Mouse (Mus musculus) intestine, embryonic 16.5 days (tissue): ENCODE results near the gene Ly86. TPM values are rescaled to one million over a fixed set of nuclear protein-coding genes. Genes with fewer than 3 reads are reported as not detected.

Experiments used
- ATAC-seq: fragments of 200-750 bp; cut with Nextera tagmentation; 2 replicates; pipeline ENCODE4 v1.8.0; 2017; ENCODE audit warnings: moderate TSS enrichment, moderate library complexity
- H3K27ac ChIP-seq: fragments of 300-500 bp; sonication (generic); 2 replicates; pipeline ENCODE4 v1.5.1; 2014; ENCODE audit warnings: mild to moderate bottlenecking, low read length
- H3K27me3 ChIP-seq: fragments of 300-500 bp; sonication (generic); replicated peaks from 2 replicates; pipeline ENCODE4 v1.6.1; 2014; ENCODE audit warnings: low read length, control low read depth, mixed read lengths; ENCODE audit not compliant: control insufficient read depth, insufficient read depth
- H3K36me3 ChIP-seq: fragments of 300-500 bp; sonication (generic); 2 replicates; pipeline ENCODE4 v1.6.1; 2014; ENCODE audit warnings: low read length, control low read depth; ENCODE audit not compliant: control insufficient read depth, insufficient read depth
- H3K4me1 ChIP-seq: fragments of 300-500 bp; sonication (generic); 2 replicates; pipeline ENCODE4 v1.6.1; 2014; ENCODE audit warnings: low read length, control low read depth, mixed read lengths; ENCODE audit not compliant: control insufficient read depth, insufficient read depth
- H3K4me2 ChIP-seq: fragments of 300-500 bp; sonication (generic); 2 replicates; pipeline ENCODE4 v1.6.1; 2014; ENCODE audit warnings: low read depth, low read length, control low read depth
- H3K4me3 ChIP-seq: fragments of 300-500 bp; sonication (generic); 2 replicates; pipeline ENCODE4 v1.5.1; 2014; ENCODE audit warnings: mild to moderate bottlenecking, low read length
- H3K9ac ChIP-seq: fragments of 300-500 bp; sonication (generic); 2 replicates; pipeline ENCODE4 v1.6.1; 2014; ENCODE audit warnings: low read depth, low read length
- H3K9me3 ChIP-seq: fragments of 300-500 bp; sonication (generic); 2 replicates; pipeline ENCODE4 v1.6.1; 2016; ENCODE audit warnings: low read length, control low read depth; ENCODE audit not compliant: control insufficient read depth
- WGBS: fragments of 180-500 bp; shearing (Covaris S2); extraction: QIAGEN DNeasy Blood & Tissue Kit; methylation state at CpG from one replicate; pipeline ENCODE4 v1.1.7; 2014; 5-methylcytosine and 5-hydroxymethylcytosine counted together
- polyA plus RNA-seq: library from polyadenylated mRNA; unstranded; fragments of >200 nt; fragmentation: Nextera tagmentation; extraction: Ambion mirVana; gene quantifications from 2 replicates; pipeline ENCODE4 v1.2.1, GENCODE M21; 2015

Ly86 gene
- 9.6 and 11.2 TPM in 2 replicates for polyA plus RNA-seq

- H3K27ac ChIP-seq = no peak within 1 kb of the TSS
- no peaks in the 10 kb centered on the region for H3K9me3 ChIP-seq
- no peak for ATAC-seq
- no peaks in the 10 kb centered on the region for H3K36me3 ChIP-seq
- no peaks in the 10 kb centered on the region for H3K4me1 ChIP-seq
- no peak within 1 kb of the TSS for H3K9ac ChIP-seq
- WGBS = 90% methylated on average over 28 of the region's 28 CpGs
- no peak within 1 kb of the TSS for H3K4me2 ChIP-seq
- no peak within 1 kb of the TSS for H3K4me3 ChIP-seq
- no peaks in the 10 kb centered on the region for H3K27me3 ChIP-seq
Measured at GRCm38 (mm10) chr13:37344909-37345772, at the start of gene Ly86. Ly86 (plus strand) TSS chr13:37345208.

GRCm38 (mm10) chr13:37297886-37298285 lies 47.1 kb upstream of the Ly86 start:
- Histone ChIP-seq H3K36me3 (no peaks in the 10 kb centered on the region), H3K27me3 (no peaks in the 10 kb centered on the region), H3K4me1 (no peaks in the 10 kb centered on the region), H3K27ac (no peak overlapping the region), H3K4me2 (no peak overlapping the region), H3K9me3 (no peaks in the 10 kb centered on the region), H3K4me3 (no peak overlapping the region), H3K9ac (no peak overlapping the region)
- 75% methylated on average over 5 of the region's 5 CpGs for WGBS
- no peak for ATAC-seq

- H3K9me3 ChIP-seq = no peaks in the 10 kb centered on the region
- no peak overlapping the region for H3K27ac ChIP-seq
- WGBS = 56% methylated on average over 1 of the region's 1 CpGs
- no peak for ATAC-seq
- no peaks in the 10 kb centered on the region for H3K4me1 ChIP-seq
- H3K27me3 ChIP-seq = no peaks in the 10 kb centered on the region
- no peak overlapping the region for H3K4me3 ChIP-seq
- no peaks in the 10 kb centered on the region for H3K36me3 ChIP-seq
- no peak overlapping the region for H3K4me2 ChIP-seq
- H3K9ac ChIP-seq = no peak overlapping the region
Measured at GRCm38 (mm10) chr13:37298856-37299255, 46.2 kb upstream of the Ly86 start.

GRCm38 (mm10) chr13:37302877-37303276 lies 42.1 kb upstream of the Ly86 start:
- Histone ChIP-seq H3K9ac (no peak overlapping the region), H3K36me3 (no peaks in the 10 kb centered on the region), H3K27me3 (no peaks in the 10 kb centered on the region), H3K27ac (no peak overlapping the region), H3K9me3 (no peaks in the 10 kb centered on the region), H3K4me1 (no peaks in the 10 kb centered on the region), H3K4me2 (no peak overlapping the region), H3K4me3 (no peak overlapping the region)
- WGBS = 48% methylated on average over 5 of the region's 5 CpGs
- no peak for ATAC-seq

- 73% methylated on average over 4 of the region's 4 CpGs for WGBS
- no peaks in the 10 kb centered on the region for H3K27me3 ChIP-seq
- H3K27ac ChIP-seq = no peak overlapping the region
- H3K36me3 ChIP-seq = no peaks in the 10 kb centered on the region
- ATAC-seq = no peak
- H3K4me1 ChIP-seq = peaks cover 6% of the 10 kb centered on the region; the same call in 1 of the 2 replicates
- no peak overlapping the region for H3K9ac ChIP-seq
- H3K4me2 ChIP-seq = no peak overlapping the region
- no peaks in the 10 kb centered on the region for H3K9me3 ChIP-seq
- no peak overlapping the region for H3K4me3 ChIP-seq
Measured at GRCm38 (mm10) chr13:37308006-37308405, 37.0 kb upstream of the Ly86 start.

GRCm38 (mm10) chr13:37309296-37309695 lies 35.7 kb upstream of the Ly86 start:
- Histone ChIP-seq H3K27me3 (no peaks in the 10 kb centered on the region), H3K4me1 (peaks cover 6% of the 10 kb centered on the region; the same call in 1 of the 2 replicates)

GRCm38 (mm10) chr13:37310331-37310730 lies 34.7 kb upstream of the Ly86 start:
- Histone ChIP-seq H3K27ac (no peak overlapping the region), H3K9ac (no peak overlapping the region), H3K36me3 (no peaks in the 10 kb centered on the region), H3K27me3 (no peaks in the 10 kb centered on the region), H3K4me2 (no peak overlapping the region), H3K9me3 (no peaks in the 10 kb centered on the region), H3K4me3 (no peak overlapping the region), H3K4me1 (peaks cover 6% of the 10 kb centered on the region; the same call in 1 of the 2 replicates)
- WGBS = 40% methylated on average over 8 of the region's 8 CpGs
- ATAC-seq = no peak

More at GRCm38 (mm10) chr13:37309296-37309695, 35.7 kb upstream of the Ly86 start:
- H3K27ac ChIP-seq = no peak overlapping the region
- H3K4me3 ChIP-seq = no peak overlapping the region
- no peak overlapping the region for H3K4me2 ChIP-seq
- no peaks in the 10 kb centered on the region for H3K9me3 ChIP-seq
- ATAC-seq = no peak
- H3K36me3 ChIP-seq = no peaks in the 10 kb centered on the region
- H3K9ac ChIP-seq = no peak overlapping the region
- WGBS = 53% methylated on average over 5 of the region's 5 CpGs

- H3K4me2 ChIP-seq = peak overlapping the region; percentile 89
- H3K27ac ChIP-seq = no peak overlapping the region
- H3K9ac ChIP-seq = peak overlapping the region; percentile 64
- no peaks in the 10 kb centered on the region for H3K27me3 ChIP-seq
- peak overlapping the region; percentile 48 for H3K4me3 ChIP-seq
- H3K4me1 ChIP-seq = peaks cover 6% of the 10 kb centered on the region; the same call in 1 of the 2 replicates
- no peaks in the 10 kb centered on the region for H3K9me3 ChIP-seq
- H3K36me3 ChIP-seq = no peaks in the 10 kb centered on the region
- WGBS = 33% methylated on average over 27 of the region's 27 CpGs
- ATAC-seq = peak; percentile 29; the same call in 1 of the 2 replicates
Measured at GRCm38 (mm10) chr13:37311555-37312221, 33.3 kb upstream of the Ly86 start.

- Histone ChIP-seq H3K27ac (no peak overlapping the region), H3K9ac (peak overlapping the region; percentile 64), H3K27me3 (no peaks in the 10 kb centered on the region), H3K9me3 (no peaks in the 10 kb centered on the region), H3K4me3 (peak overlapping the region; percentile 48), H3K4me1 (peaks cover 6% of the 10 kb centered on the region; the same call in 1 of the 2 replicates), H3K4me2 (peak overlapping the region; percentile 89), H3K36me3 (no peaks in the 10 kb centered on the region)
- ATAC-seq = peak; percentile 95
- 3% methylated on average over 25 of the region's 25 CpGs for WGBS
Measured at GRCm38 (mm10) chr13:37312222-37312928, 32.6 kb upstream of the Ly86 start.
